Mouse (Mus musculus) embryo, embryonic 10 days (tissue): ENCODE data around the gene Gm21976.

Experiments
- DNase-seq: peaks from one replicate; pipeline ENCODE4 v3.0.0-alpha.2; 2015; ENCODE audit warnings: low spot score

The Gm21976 gene

DNA sequence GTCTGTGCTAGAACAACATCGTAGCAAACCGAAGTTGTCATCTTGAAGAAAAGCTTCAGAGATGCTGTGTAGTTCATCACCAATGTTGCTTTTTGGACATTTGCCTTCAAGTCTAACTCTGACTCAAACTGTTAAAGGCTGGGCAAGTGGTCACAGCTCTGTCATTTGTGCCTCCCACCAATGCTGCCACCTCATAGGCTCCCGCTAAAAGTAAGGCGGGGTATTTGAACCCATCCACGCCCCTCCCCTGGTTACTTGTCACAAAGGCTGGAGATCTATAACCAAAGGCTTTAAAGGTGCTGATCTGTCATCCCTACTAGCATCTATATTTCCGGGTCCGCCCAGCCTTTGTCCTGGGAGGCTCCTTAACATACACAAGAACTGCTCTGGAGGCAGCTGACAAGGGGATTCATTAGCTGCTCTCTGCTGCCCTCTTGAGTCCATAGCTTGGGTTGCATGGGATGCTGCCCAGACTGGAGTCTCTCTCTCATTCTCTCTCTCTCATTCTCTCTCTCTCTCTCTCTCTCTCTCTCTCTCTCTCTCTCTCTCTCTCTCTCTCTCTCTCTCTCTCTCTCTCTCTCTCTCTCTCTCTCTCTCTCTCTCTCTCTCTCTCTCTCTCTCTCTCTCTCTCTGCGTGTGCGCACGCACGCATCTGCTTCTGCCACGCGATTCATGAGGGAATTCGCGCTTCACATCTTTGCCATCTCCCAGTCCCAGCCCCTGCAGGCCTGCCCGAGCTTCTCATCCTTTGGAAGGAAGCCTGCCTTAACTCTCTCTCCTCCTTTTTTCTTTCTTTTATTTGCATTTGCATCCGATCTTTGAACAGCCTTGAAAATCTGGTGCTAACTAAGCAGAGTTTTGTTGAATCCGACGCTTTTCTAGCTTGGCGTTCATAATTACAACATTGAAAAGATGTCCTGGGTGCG, 19.4 kb downstream of the Gm21976 start:
- peak; percentile 94 for DNase-seq

DNA sequence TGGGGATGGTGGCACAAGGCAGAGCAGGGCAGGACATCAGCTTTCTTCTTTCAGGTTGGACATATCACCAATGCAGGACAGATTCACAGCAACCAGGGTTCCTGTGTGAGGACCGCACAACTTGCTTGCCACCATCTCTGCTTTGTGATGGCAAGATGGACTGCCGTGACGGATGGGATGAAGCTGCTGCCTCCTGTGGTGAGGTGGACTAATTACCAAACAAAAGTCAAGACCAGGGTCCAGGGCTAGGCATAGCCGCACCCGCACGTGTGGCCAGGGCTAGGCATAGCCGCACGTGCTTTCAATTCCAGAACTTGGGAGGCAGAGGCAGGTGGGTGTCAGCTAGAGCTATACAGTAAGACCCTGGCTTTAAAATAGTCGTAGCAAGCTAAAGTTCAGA, 25.6 kb downstream of the Gm21976 start:
- DNase-seq, result no peak

GRCm38 (mm10) chr13:98306393-98306792, 26.7 kb downstream of the Gm21976 start:
- no peak for DNase-seq

DNA sequence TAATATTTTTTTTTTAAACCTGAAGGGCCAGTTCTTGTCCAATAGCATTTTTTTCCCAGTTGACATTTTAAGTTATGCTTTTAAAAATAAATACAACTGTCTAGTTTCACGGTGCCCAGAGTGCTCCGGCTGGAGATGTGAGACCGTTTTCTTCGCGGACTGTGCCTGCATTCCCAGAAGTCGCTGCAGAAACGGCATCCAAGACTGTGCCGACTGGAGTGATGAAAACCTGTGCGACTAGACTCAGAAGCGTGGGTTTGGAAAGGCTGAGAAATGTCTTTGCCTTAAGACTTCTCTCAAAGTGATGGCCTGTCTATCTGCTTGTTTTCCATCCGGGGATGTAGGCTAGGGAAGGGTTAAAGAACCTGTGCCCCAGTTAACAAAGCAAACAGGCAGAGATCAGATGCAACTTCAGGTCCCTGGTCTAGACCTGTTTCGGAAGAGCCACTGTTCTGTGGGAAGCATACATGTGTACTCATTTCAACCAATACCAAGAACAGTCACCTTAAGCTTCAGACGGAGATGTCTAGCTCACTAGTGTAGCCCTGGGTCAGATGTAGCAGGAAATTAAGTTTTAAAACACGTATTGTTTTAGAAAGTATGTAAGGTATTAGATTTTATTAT, 27.3 kb downstream of the Gm21976 start:
- DNase-seq, result peak; percentile 19

DNA sequence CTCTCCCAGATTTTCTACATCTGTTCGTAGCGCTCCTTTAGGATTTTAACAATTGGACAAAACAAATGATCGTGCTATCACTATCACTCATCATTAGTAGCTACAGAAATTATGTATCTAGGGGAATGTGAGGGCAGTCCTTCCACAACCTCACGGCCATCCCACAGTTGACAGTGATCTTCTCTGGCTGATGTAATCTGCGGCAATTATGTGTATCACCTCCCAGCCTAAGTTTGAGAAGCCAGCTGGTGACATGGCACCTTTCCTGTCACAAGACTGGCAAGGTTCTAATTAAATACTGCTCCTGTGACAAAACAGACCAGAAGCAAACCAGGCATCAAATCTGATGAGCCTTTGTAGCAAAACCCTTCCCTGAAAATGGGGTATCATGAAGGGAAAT, 28.3 kb downstream of the Gm21976 start:
- DNase-seq, result no peak

DNA sequence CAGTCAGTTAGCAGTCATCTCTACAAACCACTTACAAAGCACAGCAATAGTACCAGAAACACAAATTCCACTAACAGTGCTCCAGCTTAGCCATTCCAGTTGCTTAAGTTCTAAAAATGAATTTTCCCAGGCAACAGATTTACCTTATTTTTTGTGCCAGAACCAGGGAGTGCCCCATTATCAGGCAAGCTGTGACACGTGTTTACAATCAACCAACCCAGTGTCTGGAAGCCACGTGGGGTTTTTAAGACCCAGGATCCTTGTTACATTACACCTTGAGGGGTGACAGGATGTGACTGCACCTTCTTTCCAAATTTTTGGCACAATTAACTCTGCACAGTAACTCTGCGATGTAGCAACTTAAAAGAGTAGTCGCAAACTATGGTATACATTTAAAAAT, 29.0 kb downstream of the Gm21976 start:
- DNase-seq, result no peak

DNA sequence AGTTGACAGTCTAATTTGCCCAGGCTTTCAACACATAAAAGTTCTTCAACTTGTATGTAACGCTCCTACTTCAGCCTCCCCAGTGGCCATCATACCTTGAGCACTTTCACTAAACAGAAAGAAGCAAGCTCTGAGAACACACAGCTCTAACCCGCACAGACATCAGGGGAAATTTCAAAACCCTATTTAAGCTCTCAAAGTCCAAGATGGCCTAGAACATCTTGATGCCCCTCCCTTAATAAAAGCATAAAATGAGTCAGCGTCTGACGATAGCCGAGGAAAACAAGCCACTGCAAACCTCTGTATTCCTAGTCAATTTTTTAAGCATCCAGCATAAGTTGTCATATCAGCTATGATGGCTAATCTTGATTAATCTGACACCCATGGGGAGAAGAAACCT, 31.9 kb downstream of the Gm21976 start:
- DNase-seq, result no peak

DNA sequence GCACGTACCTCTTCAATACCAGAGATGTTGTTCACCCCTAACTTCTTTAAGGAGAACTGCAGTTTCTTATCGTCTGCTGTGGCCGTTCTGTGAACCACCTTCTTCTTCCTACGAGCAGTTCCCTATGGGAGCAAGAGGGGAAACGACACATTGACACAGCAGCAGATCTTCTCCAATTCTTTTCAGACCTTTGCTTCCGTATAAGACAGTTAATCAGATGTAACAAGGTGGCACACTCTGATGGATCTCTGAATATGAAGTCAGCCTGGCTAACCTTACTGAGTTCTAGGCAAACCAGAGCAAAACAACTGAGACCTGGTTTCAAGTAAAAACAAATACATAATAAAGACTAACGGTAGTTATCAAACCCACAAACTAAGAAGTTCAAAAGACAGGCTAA, 33.9 kb downstream of the Gm21976 start:
- no peak for DNase-seq

GRCm38 (mm10) chr13:98315124-98315523, 35.4 kb downstream of the Gm21976 start:
- no peak for DNase-seq

GRCm38 (mm10) chr13:98316140-98316479, 36.4 kb downstream of the Gm21976 start:
- no peak for DNase-seq

- DNase-seq, result peak; percentile 96
Observed at GRCm38 (mm10) chr13:98316480-98317245, 37.0 kb downstream of the Gm21976 start, which contains the start of gene Btf3. Btf3 (minus strand) TSS chr13:98317006.

GRCm38 (mm10) chr13:98317246-98317677, 37.6 kb downstream of the Gm21976 start:
- DNase-seq, result peak; percentile 42

GRCm38 (mm10) chr13:98317911-98318310, 38.2 kb downstream of the Gm21976 start:
- no peak for DNase-seq

DNA sequence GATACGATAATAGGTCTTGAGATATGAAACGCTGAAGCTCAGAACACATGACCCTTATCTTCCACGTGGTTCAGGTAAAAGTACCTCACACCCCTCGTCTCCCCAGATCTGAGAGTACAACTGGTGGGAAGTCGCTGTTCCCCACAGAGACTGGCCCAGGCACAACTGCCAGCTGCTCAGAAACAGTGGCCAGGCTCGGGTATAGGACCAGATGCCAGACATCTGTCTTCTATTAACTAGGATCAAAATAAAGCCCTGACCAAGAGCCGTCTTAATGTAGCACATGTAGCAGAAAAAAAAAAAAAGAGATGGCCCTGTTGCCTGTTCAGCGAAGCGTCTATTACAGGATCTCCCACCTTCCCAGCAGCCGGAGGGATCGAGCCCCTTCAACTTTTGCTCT, 45.3 kb downstream of the Gm21976 start:
- no peak for DNase-seq

GRCm38 (mm10) chr13:98332106-98332505, 52.4 kb downstream of the Gm21976 start:
- DNase-seq, result peak; percentile 20

GRCm38 (mm10) chr13:98336205-98336604, 56.5 kb downstream of the Gm21976 start:
- no peak for DNase-seq

GRCm38 (mm10) chr13:98340506-98340905, 60.8 kb downstream of the Gm21976 start:
- no peak for DNase-seq

GRCm38 (mm10) chr13:98349491-98349890, 69.8 kb downstream of the Gm21976 start:
- DNase-seq, result no peak

GRCm38 (mm10) chr13:98351527-98351926, 71.8 kb downstream of the Gm21976 start:
- DNase-seq, result peak; percentile 66

DNA sequence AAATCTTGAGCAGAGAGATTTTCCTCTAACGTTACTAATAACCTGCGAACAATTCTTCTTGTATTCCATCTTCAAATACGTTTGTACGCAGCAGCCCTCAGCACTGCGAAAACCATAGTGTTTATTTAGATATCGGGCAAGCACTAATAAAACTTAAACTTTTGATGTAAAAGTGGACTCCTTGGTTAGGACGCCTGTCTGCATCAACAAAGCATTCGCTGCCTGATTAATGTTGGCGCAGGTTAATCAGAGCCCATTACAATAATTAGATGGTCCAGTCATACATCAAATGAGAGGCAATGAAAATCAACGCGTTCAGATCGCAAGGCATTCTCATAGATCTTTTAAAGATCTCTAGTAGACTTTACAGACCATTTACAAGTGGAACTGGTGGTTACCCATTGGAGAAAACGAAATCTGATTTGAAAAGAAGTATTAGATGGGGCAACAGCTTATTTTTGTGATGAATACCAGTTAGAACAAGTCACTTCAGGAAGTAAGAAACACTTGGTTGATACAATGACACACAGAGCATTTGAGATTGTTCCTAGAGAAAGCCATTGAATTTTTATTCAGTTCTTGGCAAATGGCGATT, 72.8 kb downstream of the Gm21976 start:
- DNase-seq, result no peak

DNA sequence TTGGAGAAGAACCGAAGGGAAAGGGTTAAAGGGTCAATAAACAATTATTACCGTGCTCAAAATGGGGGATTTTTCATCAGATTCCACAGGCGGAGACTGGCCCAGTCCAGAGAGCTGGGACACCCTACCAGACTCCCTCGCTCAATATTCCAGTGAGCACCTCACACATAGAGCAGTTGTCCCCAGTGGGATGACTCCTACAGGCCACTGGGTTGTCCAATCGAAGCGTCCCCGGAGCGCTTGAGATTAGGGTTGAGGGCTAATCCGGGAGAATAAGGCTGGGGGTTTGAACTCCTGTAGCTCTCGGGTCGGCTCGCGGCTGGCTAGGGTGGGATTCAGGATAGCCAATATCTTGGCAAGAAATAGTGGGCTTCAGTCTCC, 74.0 kb downstream of the Gm21976 start:
- no peak for DNase-seq

- DNase-seq, result peak; percentile 92
Observed at GRCm38 (mm10) chr13:98354090-98354801, 74.6 kb downstream of the Gm21976 start, which contains the start of gene Foxd1. Foxd1 (plus strand) TSS chr13:98354242.
